Mouse (Mus musculus) gastrocnemius, postnatal 10 days (tissue): ENCODE data around the gene Cdh22. TPM values are rescaled to one million over a fixed set of nuclear protein-coding genes. Genes with fewer than 3 reads are reported as not detected.

Experiments
- DNase-seq: peaks from one replicate; pipeline ENCODE4 v3.0.0; 2021; ENCODE audit warnings: mixed read lengths
- total RNA-seq, 2 experiments: library from RNA; stranded (reverse); gene quantifications; 2 replicates each; pipeline ENCODE4 v1.2.3; 2021

The Cdh22 gene
- total RNA-seq, 2 experiments from 2014 or later: 0.07 to 0.25 TPM

GRCm38 (mm10) chr2:165081257-165081656, 153.4 kb downstream of the Cdh22 start:
- DNase-seq: no peak

- DNase-seq: no peak
Measured at GRCm38 (mm10) chr2:165080657-165081056, 154.0 kb downstream of the Cdh22 start.

DNA sequence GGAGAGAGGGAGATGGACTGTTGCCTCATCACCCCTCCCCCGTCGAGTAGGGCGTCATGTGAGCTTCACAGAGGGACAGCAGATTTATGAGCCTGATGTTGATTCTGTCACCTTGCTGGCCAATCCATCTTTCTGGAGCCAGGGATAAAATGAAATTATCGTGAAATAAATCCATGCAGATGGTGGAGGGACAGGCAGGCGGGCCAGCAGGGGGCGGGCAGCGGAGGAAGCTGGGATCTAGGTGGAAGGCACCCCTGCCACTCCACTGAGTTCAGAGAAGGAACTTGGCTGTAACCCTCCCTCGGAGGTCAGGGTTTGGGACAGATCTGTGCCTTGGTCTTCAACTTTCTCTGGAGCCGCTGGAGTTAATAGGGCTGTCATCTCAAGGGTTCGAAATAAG, 156.0 kb downstream of the Cdh22 start:
- peak; percentile 26 for DNase-seq

- DNase-seq: no peak
Measured at GRCm38 (mm10) chr2:165078045-165078444, 156.6 kb downstream of the Cdh22 start.

- no peak for DNase-seq
Measured at GRCm38 (mm10) chr2:165077055-165077454, 157.6 kb downstream of the Cdh22 start.

GRCm38 (mm10) chr2:165074937-165075336, 159.7 kb downstream of the Cdh22 start:
- DNase-seq: peak; percentile 77

GRCm38 (mm10) chr2:165074081-165074884, 160.4 kb downstream of the Cdh22 start:
- DNase-seq: no peak

DNA sequence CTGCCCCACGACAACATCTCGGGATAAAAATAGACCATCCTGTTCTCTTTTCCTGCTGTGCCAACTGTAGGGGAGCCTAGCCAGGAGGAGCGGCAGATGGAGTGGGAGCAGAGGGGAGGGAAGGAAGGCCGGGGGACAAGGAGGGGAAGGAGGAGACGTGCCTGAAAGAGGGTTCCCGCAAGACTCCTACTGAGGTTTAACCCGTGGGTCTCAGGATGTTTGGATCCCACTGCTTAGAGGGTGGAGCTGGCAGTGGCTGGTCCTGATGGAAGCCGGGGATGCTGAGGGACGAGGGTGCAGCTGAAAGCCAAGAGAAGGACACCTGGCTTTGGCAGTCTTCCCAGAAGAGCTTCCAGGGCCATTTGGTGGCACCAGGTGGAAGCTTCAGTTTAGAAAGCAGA, 161.3 kb downstream of the Cdh22 start:
- no peak for DNase-seq

GRCm38 (mm10) chr2:165070096-165070816, 164.4 kb downstream of the Cdh22 start:
- DNase-seq: peak; percentile 54

DNA sequence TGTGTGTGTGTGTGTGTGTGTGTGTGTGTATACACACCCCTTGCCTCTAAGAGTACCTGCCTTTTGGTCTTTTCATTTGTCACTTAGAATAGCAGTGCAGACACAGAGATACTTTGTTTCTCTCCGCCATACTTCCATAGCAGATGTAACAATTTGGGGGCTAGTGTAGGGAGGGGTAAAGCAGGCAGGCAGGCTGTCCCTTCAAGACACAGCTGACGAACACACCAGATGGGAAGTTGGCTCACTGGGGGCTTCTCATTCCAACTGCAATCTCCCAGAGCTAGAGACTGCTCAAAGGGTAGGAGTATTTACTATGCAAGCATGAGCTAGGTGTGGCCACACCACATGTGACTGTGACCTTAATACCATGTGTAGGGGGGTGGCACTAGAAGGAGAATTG, 165.8 kb downstream of the Cdh22 start:
- DNase-seq: no peak

- no peak for DNase-seq
Measured at GRCm38 (mm10) chr2:165064489-165064888, 170.2 kb downstream of the Cdh22 start.

DNA sequence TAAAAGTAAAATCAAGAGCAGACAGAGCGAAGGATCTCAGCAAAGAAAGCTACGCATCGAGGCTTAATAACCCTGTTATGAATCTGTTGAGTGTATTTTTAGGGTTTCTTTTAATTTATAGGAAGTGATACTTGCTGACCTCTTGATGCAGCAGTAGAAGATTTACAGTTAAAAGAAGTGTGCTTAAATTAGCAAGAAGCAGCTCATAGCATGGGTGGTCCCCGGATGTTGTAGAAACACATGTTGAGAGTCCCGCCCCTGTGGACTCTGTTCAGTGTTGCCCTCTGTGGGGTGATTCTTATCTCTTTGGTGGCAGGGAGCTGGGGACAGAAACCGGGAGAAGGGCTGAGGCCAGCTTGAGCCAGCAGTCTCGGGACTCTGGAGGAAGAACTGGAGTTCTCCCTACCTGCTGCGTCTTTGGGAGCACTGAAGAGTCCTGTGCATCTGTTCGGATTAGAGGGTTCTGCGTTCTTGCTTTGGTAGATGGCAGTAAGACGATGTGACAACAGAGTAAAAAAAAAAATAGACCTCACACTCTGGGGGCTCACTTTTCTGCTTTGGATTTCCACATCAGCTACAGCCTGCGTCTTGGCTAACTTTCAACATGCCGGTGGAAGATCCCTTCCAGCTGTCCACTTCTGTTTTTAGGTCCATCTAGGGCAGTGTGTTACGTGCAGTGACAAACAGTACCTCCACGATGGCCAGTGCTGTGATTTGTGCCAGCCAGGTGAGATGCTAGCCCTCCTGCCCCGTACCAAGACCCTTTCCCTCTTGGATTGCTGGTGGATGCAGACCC, 172.8 kb downstream of the Cdh22 start:
- DNase-seq: no peak

Other genes with a start within 250 kb of the Cdh22 start
- 10 to 100 TPM; 13.4 to 20.4 TPM for gene Ncoa5, start 200.0 kb downstream of the Cdh22 start, total RNA-seq
- under 1 TPM; 0.95 to 0.96 TPM for gene Cd40, start 179.2 kb downstream of the Cdh22 start, total RNA-seq
- gene 1700025C18Rik, start 144.1 kb downstream of the Cdh22 start, total RNA-seq: not detected
- 10 to 100 TPM; 17.5 to 18.6 TPM for gene Slc35c2, start 53.0 kb upstream of the Cdh22 start, total RNA-seq
- 10 to 100 TPM; 20.3 to 24.3 TPM for gene Elmo2, start 91.6 kb upstream of the Cdh22 start, total RNA-seq
- under 1 TPM in 1 of 2 experiments, not detected in 1; 0.23 TPM for gene Zfp663, start 133.9 kb upstream of the Cdh22 start, total RNA-seq
- gene Zfp334, start 153.4 kb upstream of the Cdh22 start, total RNA-seq: 1 to 10 TPM; 2.8 to 3.9 TPM
- gene Ocstamp, start 165.6 kb upstream of the Cdh22 start, total RNA-seq: 1 to 10 TPM in 1 of 2 experiments, under 1 TPM in 1; 0.14 to 1.3 TPM
- gene Slc13a3, start 238.4 kb upstream of the Cdh22 start, total RNA-seq: under 1 TPM; 0.38 to 0.52 TPM